ENCODE assay signal across 12 mouse cellular contexts in genomic region chr5:66005041-66005678, GRCm38 (mm10). TPM values are rescaled to one million over a fixed set of nuclear protein-coding genes. Genes with fewer than 3 reads are reported as not detected.
DNase-seq lines count a peak whose midpoint lies in the region; ATAC-seq and TF ChIP-seq lines count a peak whose summit lies in the region.
"Had no signal": no experiment of that assay in that cellular context is flagged by ENCODE, and none has a peak within 500 bp of the region (broad histone marks: within the 10 kb centered on the region; RNA-seq: fewer than 3 reads in every experiment).

No protein-coding gene starts in this region.

- H3K9ac ChIP-seq in intestine, embryonic 16.5 days (ENCODE audit: low read depth, low read length): peak overlapping the region; percentile 57
- H3K9ac ChIP-seq in liver, postnatal 0 days (replicated peaks): 0 out of 2 replicates have a peak overlapping the region, but pooled peaks have one; percentile 13
- no peak overlapping the region for H3K9ac ChIP-seq in hindbrain, postnatal 0 days (replicated peaks; ENCODE audit: low read length)
- H3K9ac ChIP-seq: forebrain, embryonic 13.5 days; midbrain, embryonic 15.5 days had no signal

- TF ChIP-seq CTCF in liver, postnatal 0 days (IDR thresholded peaks at IDR 0.05; ENCODE audit: low read depth): no peak
- TF ChIP-seq CTCF in hindbrain, postnatal 0 days (IDR thresholded peaks at IDR 0.05; ENCODE audit: low read depth): no peak

- no peaks in the 10 kb centered on the region for H3K27me3 ChIP-seq in heart, embryonic 10.5 days (ENCODE audit: insufficient read depth, poor library complexity, severe bottlenecking)
- H3K27me3 ChIP-seq in intestine, embryonic 16.5 days (replicated peaks; ENCODE audit: control insufficient read depth, insufficient read depth, low read length): no peaks in the 10 kb centered on the region
- no peaks in the 10 kb centered on the region for H3K27me3 ChIP-seq in liver, postnatal 0 days (ENCODE audit: insufficient read depth, low read length)
- no peaks in the 10 kb centered on the region for H3K27me3 ChIP-seq in hindbrain, postnatal 0 days (ENCODE audit: insufficient read depth, low read length)
- H3K27me3 ChIP-seq: forebrain, embryonic 13.5 days; midbrain, embryonic 15.5 days had no signal

- H3K36me3 ChIP-seq in heart, embryonic 10.5 days: no peaks in the 10 kb centered on the region
- no peaks in the 10 kb centered on the region for H3K36me3 ChIP-seq in intestine, embryonic 16.5 days (ENCODE audit: control insufficient read depth, insufficient read depth, low read length)
- no peaks in the 10 kb centered on the region for H3K36me3 ChIP-seq in liver, postnatal 0 days (replicated peaks; ENCODE audit: insufficient read depth, low read length)
- H3K36me3 ChIP-seq in hindbrain, postnatal 0 days (ENCODE audit: insufficient read depth, low read length): no peaks in the 10 kb centered on the region
- H3K36me3 ChIP-seq: midbrain, embryonic 15.5 days had no signal

- H3K9me3 ChIP-seq in heart, embryonic 10.5 days: no peaks in the 10 kb centered on the region
- no peaks in the 10 kb centered on the region for H3K9me3 ChIP-seq in intestine, embryonic 16.5 days (ENCODE audit: control insufficient read depth, low read length)
- H3K9me3 ChIP-seq in liver, postnatal 0 days (ENCODE audit: low read length): no peaks in the 10 kb centered on the region
- H3K9me3 ChIP-seq in hindbrain, postnatal 0 days (ENCODE audit: low read length): no peaks in the 10 kb centered on the region
- H3K9me3 ChIP-seq: forebrain, embryonic 13.5 days; midbrain, embryonic 15.5 days had no signal

- peaks cover 16% of the 10 kb centered on the region for H3K4me1 ChIP-seq in heart, embryonic 10.5 days
- peaks cover 13% of the 10 kb centered on the region for H3K4me1 ChIP-seq in intestine, embryonic 16.5 days (ENCODE audit: control insufficient read depth, insufficient read depth, low read length)
- H3K4me1 ChIP-seq in liver, postnatal 0 days (ENCODE audit: insufficient read depth): peaks cover 7% of the 10 kb centered on the region; the same call in 1 of the 2 replicates
- no peaks in the 10 kb centered on the region for H3K4me1 ChIP-seq in hindbrain, postnatal 0 days (ENCODE audit: insufficient read depth, low read length)
- H3K4me1 ChIP-seq: forebrain, embryonic 13.5 days; midbrain, embryonic 15.5 days had no signal

- peak; percentile 25 for ATAC-seq in intestine, embryonic 16.5 days
- ATAC-seq in liver, postnatal 0 days: peak; percentile 81
- no peak for ATAC-seq in hindbrain, postnatal 0 days
- ATAC-seq: forebrain, embryonic 13.5 days; inflammation-experienced regulatory T-cells, adult 6 months; midbrain, embryonic 15.5 days had no signal

- H3K27ac ChIP-seq in heart, embryonic 10.5 days: peak overlapping the region; percentile 22; the same call in 1 of the 2 replicates
- H3K27ac ChIP-seq in intestine, embryonic 16.5 days (ENCODE audit: low read length): peak overlapping the region; percentile 91
- H3K27ac ChIP-seq in liver, postnatal 0 days (ENCODE audit: low read depth): peak overlapping the region; percentile 30; the same call in 1 of the 2 replicates
- H3K27ac ChIP-seq in hindbrain, postnatal 0 days: no peak overlapping the region
- H3K27ac ChIP-seq: forebrain, embryonic 13.5 days; midbrain, embryonic 15.5 days had no signal

- no peak for DNase-seq in heart, embryonic 10.5 days (ENCODE audit: low spot score)
- no peak for DNase-seq in heart, postnatal 4 days
- peak; percentile 17 for DNase-seq in A20 (ENCODE audit: low read depth, low spot score)
- peak; percentile 45 for DNase-seq in liver, postnatal 0 days
- no peak for DNase-seq in frontal cortex, postnatal 14 days (ENCODE audit: low spot score in 2 of 2)
- DNase-seq in hindbrain, postnatal 0 days (ENCODE audit: low spot score): no peak
- DNase-seq in embryo, embryonic 10 days (ENCODE audit: low spot score): no peak
- DNase-seq: left cerebral cortex, postnatal 4 days had no signal

- H3K4me2 ChIP-seq in intestine, embryonic 16.5 days (ENCODE audit: low read depth, low read length): peak overlapping the region; percentile 32
- peak overlapping the region; percentile 60 for H3K4me2 ChIP-seq in liver, postnatal 0 days (ENCODE audit: low read depth, low read length)
- H3K4me2 ChIP-seq in hindbrain, postnatal 0 days (ENCODE audit: low read depth, low read length): no peak overlapping the region
- H3K4me2 ChIP-seq: forebrain, embryonic 13.5 days; midbrain, embryonic 15.5 days had no signal

- H3K4me3 ChIP-seq in heart, embryonic 10.5 days: no peak overlapping the region
- peak overlapping the region; percentile 22; the same call in 1 of the 2 replicates for H3K4me3 ChIP-seq in intestine, embryonic 16.5 days (ENCODE audit: low read length)
- H3K4me3 ChIP-seq in liver, postnatal 0 days (ENCODE audit: low read depth, low read length): no peak overlapping the region
- H3K4me3 ChIP-seq in hindbrain, postnatal 0 days (ENCODE audit: low read length): no peak overlapping the region
- H3K4me3 ChIP-seq: forebrain, embryonic 13.5 days; midbrain, embryonic 15.5 days had no signal

- TF ChIP-seq EP300 in liver, postnatal 0 days (IDR thresholded peaks at IDR 0.05; ENCODE audit: low read depth): no peak

- 39% methylated on average over 16 of the region's 16 CpGs for WGBS in heart, embryonic 10.5 days
- 28% methylated on average over 16 of the region's 16 CpGs for WGBS in intestine, embryonic 16.5 days
- 24% methylated on average over 16 of the region's 16 CpGs for WGBS in liver, postnatal 0 days (ENCODE audit: insufficient replicate concordance)
- 40% methylated on average over 16 of the region's 16 CpGs for WGBS in hindbrain, postnatal 0 days

RNA-seq across cellular contexts. Expression of gene 9130230L23Rik, which starts 1.1 kb away (rescaled TPM):
- polyA plus RNA-seq in heart, embryonic 10.5 days (2016; fragmentation: Nextera tagmentation; extraction: Ambion mirVana): 0.12 and 0.75 TPM in 2 replicates
- total RNA-seq in heart, postnatal 4 days (2021): not detected
- 2.0 and 2.5 TPM in 2 replicates for polyA plus RNA-seq in intestine, embryonic 16.5 days (2015; fragmentation: Nextera tagmentation; extraction: Ambion mirVana)
- polyA plus RNA-seq in liver, postnatal 0 days (2015; fragmentation: Nextera tagmentation; extraction: Ambion mirVana): 0.20 TPM in 1 of 2 replicates, not detected in the other
- total RNA-seq in hindbrain, postnatal 0 days (2014; rRNA removed): 0.18 TPM in 1 of 2 replicates, not detected in the other
- polyA plus RNA-seq in hindbrain, postnatal 0 days (2015; fragmentation: Nextera tagmentation; extraction: Ambion mirVana): 0.37 TPM in 1 of 2 replicates, not detected in the other
- total RNA-seq: left cerebral cortex, postnatal 4 days had no signal
- polyA plus RNA-seq: forebrain, embryonic 13.5 days; midbrain, embryonic 15.5 days had no signal

Comparison
In these comparisons a context has a peak if more than half of its experiments do, and no peak if none do; other contexts are left out.
1. DNase-seq: peak in A20 (single experiment) and liver, postnatal 0 days (single experiment); none in heart, embryonic 10.5 days (single experiment), heart, postnatal 4 days (single experiment), frontal cortex, postnatal 14 days (0 of 2), hindbrain, postnatal 0 days (single experiment) and embryo, embryonic 10 days (single experiment).